Mouse (Mus musculus) embryonic facial prominence, embryonic 11.5 days (tissue): Measurements from ENCODE around the gene Hmgb1. TPM values are rescaled to one million over a fixed set of nuclear protein-coding genes. Genes with fewer than 3 reads are reported as not detected.
A peak's percentile ranks its signal among the peaks of the same experiment; 100 is the strongest.

Source experiments
- ATAC-seq: fragments of 200-750 bp; cut with Nextera tagmentation; replicated peaks from 2 replicates; pipeline ENCODE4 v1.8.0; 2017; ENCODE audit warnings: low read depth; ENCODE audit not compliant: insufficient number of reproducible peaks, low FRiP score, low TSS enrichment
- DNase-seq: peaks from one replicate; pipeline ENCODE4 v3.0.0-alpha.2; 2015; ENCODE audit warnings: low spot score
- H3K27ac ChIP-seq: fragments of 300-500 bp; sonication (generic); replicated peaks from 2 replicates; pipeline ENCODE4 v1.5.1; 2014; ENCODE audit warnings: mild to moderate bottlenecking, low read depth, low read length, control low read depth
- H3K27me3 ChIP-seq: fragments of 300-500 bp; sonication (generic); 2 replicates; pipeline ENCODE4 v1.6.1; 2014; ENCODE audit warnings: mild to moderate bottlenecking, low read length, moderate library complexity, mixed read lengths; ENCODE audit not compliant: control insufficient read depth, insufficient read depth
- H3K36me3 ChIP-seq: fragments of 300-500 bp; sonication (generic); replicated peaks from 2 replicates; pipeline ENCODE4 v1.6.1; 2014; ENCODE audit warnings: low read depth, mild to moderate bottlenecking, low read length, moderate library complexity, mixed read lengths; ENCODE audit not compliant: control insufficient read depth, insufficient read depth
- H3K4me1 ChIP-seq: fragments of 300-500 bp; sonication (generic); 2 replicates; pipeline ENCODE4 v1.6.1; 2014; ENCODE audit warnings: low read length, mixed read lengths; ENCODE audit not compliant: control insufficient read depth, insufficient read depth
- H3K4me2 ChIP-seq: fragments of 300-500 bp; sonication (generic); 2 replicates; pipeline ENCODE4 v1.6.1; 2014; ENCODE audit warnings: low read depth, mild to moderate bottlenecking, control low read depth, low read length, moderate library complexity
- H3K4me3 ChIP-seq: fragments of 300-500 bp; sonication (generic); 2 replicates; pipeline ENCODE4 v1.5.1; 2014; ENCODE audit warnings: low read depth, low read length, control low read depth
- H3K9ac ChIP-seq: fragments of 300-500 bp; sonication (generic); replicated peaks from 2 replicates; pipeline ENCODE4 v1.6.1; 2014; ENCODE audit warnings: mild to moderate bottlenecking, control low read depth, low read length
- H3K9me3 ChIP-seq: fragments of 300-500 bp; sonication (generic); replicated peaks from 2 replicates; pipeline ENCODE4 v1.6.1; 2016; ENCODE audit warnings: mild to moderate bottlenecking, low read length, inconsistent platforms, mixed read lengths; ENCODE audit not compliant: control insufficient read depth
- WGBS: fragments of 180-500 bp; shearing (Covaris S2); extraction: QIAGEN DNeasy Blood & Tissue Kit; methylation state at CpG from one replicate; pipeline ENCODE4 v1.1.7; 2014; 5-methylcytosine and 5-hydroxymethylcytosine counted together
- polyA plus RNA-seq: library from polyadenylated mRNA; unstranded; fragments of >200 nt; fragmentation: Nextera tagmentation; extraction: Ambion mirVana; gene quantifications from 2 replicates; pipeline ENCODE4 v1.2.1, GENCODE M21; 2014

The Hmgb1 gene
- polyA plus RNA-seq: 2,078 and 2,281 TPM in 2 replicates

DNA sequence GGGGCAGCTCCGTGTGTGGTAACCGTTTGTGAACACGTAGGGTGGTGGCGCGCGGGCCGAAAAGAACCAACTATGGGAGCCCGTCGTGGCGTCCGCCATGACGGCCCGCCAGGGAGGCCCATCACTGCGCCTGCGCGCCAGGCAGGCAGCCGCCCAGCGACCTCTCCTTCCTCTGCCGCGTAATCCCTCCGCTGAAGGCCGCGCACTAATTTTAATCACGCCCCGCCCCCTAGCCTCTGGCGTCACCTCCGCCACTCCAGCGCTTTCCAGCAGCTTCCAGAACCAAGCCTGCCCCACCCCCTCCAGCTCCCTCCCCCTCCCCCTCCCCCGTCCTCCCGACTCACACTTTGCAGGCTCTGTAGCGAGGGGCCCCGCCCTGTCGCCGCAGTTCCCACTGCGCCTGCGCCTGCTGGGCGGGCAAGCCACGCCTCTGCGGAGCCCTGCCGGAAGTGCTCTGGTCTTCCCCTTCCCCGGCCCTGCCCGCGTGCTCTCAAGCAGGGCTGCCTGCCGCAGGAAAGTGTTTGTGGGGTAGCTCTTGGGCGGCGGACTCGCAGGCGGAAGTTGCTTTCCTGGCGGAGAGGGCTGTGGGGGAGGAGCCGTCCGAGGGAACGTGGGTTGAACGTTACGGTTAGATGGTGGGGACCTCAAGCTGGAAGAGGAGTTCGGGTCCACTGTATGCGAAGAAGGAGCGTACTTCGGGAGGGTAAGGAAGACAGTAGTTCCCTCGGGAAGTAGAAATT is at the start of gene Hmgb1, which contains the start of gene Uspl1:
TSS of gene Hmgb1 (minus strand) at position 386 of the 740 bp plus-strand sequence.
TSS of gene Uspl1 (plus strand) at position 247 of the 740 bp plus-strand sequence.
- peak; percentile 99 for DNase-seq
- Histone ChIP-seq H3K9ac (peak within 1 kb of the TSS; percentile 84), H3K9me3 (no peaks in the 10 kb centered on the region), H3K27ac (peak within 1 kb of the TSS; percentile 66), H3K4me3 (peak within 1 kb of the TSS; percentile 79), H3K27me3 (no peaks in the 10 kb centered on the region), H3K36me3 (no peaks in the 10 kb centered on the region; the same call in 1 of the 2 replicates), H3K4me2 (peak within 1 kb of the TSS; percentile 56), H3K4me1 (no peaks in the 10 kb centered on the region)
- ATAC-seq: peak; percentile 96
- WGBS: under 1% methylated on average over 49 of the region's 59 CpGs

DNA sequence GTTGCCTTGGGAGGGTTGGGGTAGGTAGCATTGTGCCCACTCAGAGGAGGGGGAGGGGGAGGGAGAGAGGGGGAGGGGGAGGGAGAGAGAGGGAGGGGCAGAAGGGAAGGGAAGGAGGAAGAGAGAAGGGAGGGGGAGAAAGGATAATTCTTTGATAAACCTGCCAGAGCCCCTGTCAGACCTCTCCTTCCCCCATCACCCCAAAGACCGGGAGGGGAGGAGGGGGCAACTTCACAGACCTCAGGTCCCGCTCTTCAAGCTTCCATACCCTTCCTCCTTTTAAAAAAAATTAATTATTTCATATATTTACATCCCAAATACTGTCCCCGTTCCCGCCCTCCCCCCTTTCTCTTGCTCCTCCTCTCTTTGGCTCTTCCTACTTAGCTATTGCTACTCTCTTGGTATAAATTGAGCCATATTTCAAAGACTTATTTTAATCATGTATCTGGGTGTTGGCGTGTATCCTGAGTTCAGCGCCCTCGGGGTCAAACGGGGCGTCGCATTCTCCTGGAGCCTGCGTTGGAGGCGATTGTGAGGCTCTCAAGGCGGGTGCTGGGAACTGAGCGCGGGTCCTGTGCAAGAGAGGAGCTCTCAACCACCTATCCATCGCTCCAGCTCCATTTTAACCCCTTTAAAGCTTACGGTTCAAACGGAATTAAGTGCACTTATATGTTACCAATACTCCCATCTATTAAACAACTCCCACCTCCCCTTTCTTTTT is 45.5 kb upstream of the Hmgb1 start:
- no peaks in the 10 kb centered on the region for H3K27me3 ChIP-seq
- H3K36me3 ChIP-seq: no peaks in the 10 kb centered on the region
- ATAC-seq (0 out of 2 replicates have a peak, but pooled peaks have one; percentile 6), DNase-seq (no peak)
- H3K4me2 ChIP-seq: peak overlapping the region; percentile 39
- H3K9me3 ChIP-seq: no peaks in the 10 kb centered on the region
- H3K4me1 ChIP-seq: no peaks in the 10 kb centered on the region
- H3K27ac ChIP-seq: peak overlapping the region; percentile 80
- peak overlapping the region; percentile 64 for H3K9ac ChIP-seq
- WGBS: 70% methylated on average over 18 of the region's 18 CpGs
- peak overlapping the region; percentile 50 for H3K4me3 ChIP-seq

DNA sequence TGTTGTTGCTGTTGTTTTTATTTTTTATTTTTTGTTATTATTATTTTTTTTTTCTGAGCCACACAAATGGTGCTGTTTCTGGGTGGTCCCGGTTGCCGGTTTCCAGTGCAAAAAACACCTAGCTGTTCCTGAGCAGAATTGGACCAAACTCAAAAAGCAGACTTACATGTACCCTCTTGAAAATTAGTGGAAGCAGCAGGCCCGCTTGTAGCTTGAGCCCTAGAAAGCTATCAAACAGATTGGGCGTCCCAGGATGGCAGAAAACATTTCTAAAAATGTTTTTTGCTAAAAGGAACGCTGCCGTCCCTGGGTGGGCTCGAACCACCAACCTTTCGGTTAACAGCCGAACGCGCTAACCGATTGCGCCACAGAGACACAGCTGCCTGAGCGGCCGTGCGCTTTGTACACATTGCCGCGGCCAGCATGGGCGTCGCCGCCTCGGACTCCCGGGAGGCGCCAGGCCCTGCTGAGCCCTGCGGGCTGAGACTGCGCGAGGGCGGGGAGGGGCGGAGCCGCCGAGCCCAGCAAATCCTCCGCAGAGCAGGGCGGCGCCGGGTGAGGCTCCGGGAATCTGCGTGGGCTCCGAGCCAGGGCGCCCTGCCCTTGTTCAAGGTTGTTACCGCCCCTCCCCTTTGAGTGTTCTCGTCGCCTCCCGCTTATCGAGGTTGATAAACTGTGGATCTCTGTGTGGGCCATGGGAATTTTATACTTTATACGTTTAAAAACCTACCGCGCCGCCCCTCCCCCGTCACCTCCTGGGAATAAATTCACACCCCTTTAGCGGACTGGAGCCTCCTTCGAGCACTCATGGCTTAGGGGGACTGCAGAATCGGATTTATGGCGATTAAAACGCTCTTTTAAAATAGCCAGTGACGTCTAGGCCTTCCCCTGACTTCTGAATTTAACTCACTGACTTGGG is 44.7 kb upstream of the Hmgb1 start:
- 3% methylated on average over 54 of the region's 55 CpGs for WGBS
- no peaks in the 10 kb centered on the region for H3K36me3 ChIP-seq
- peak overlapping the region; percentile 64 for H3K9ac ChIP-seq
- no peaks in the 10 kb centered on the region for H3K27me3 ChIP-seq
- no peaks in the 10 kb centered on the region for H3K4me1 ChIP-seq
- DNase-seq (peak; percentile 97), ATAC-seq (peak; percentile 99)
- H3K9me3 ChIP-seq: no peaks in the 10 kb centered on the region
- peak overlapping the region; percentile 50 for H3K4me3 ChIP-seq
- peak overlapping the region; percentile 39 for H3K4me2 ChIP-seq
- peak overlapping the region; percentile 80 for H3K27ac ChIP-seq

DNA sequence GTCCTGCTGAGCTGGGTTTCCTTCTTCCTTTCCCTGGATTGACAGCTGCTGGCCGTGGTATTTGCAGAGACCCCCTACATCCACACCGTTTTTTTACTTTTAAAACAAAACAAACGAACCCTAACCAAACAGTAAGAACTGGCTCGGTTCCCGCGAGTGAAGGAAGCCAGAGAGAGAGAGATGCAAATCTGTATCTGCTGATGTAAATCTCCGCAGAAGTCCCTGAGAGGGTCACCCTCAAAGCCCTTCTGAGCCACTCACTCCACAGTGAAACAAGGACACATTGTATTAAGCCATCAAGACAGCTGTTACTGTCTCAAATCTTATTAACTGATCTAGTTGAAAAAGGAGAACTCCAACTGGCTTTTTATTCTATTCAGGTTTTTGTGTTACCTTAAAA is 40.4 kb upstream of the Hmgb1 start:
- H3K9ac ChIP-seq: no peak overlapping the region; the same call in 1 of the 2 replicates
- H3K27ac ChIP-seq: 0 out of 2 replicates have a peak overlapping the region, but pooled peaks have one; percentile 47
- no peaks in the 10 kb centered on the region for H3K27me3 ChIP-seq
- WGBS: 13% methylated on average over 7 of the region's 7 CpGs
- peak; percentile 35 for DNase-seq
- ATAC-seq: no peak
- H3K36me3 ChIP-seq: no peaks in the 10 kb centered on the region
- H3K4me1 ChIP-seq: no peaks in the 10 kb centered on the region
- H3K4me2 ChIP-seq: no peak overlapping the region; the same call in 1 of the 2 replicates
- H3K9me3 ChIP-seq: no peaks in the 10 kb centered on the region
- no peak overlapping the region for H3K4me3 ChIP-seq

DNA sequence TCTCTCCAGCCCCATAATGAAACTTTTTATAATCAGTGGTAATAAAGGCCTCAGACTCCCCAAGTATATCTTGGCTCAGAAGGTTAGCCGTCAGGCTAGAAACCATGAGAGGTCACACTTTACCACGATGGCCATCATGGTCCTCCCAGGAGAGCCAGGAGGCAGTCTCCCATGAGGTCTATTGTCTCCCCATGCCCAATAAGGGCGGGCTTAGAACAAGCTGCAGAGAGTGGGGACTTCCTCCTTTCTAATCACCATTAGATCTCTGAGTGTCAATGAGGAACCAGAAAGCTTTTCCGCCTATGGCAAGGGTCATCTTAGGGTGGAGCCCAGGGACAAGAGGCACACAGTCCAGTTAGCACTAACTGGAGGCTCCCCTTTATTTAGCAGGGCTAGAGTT is 37.1 kb upstream of the Hmgb1 start:
- H3K4me1 ChIP-seq: no peaks in the 10 kb centered on the region
- H3K36me3 ChIP-seq: no peaks in the 10 kb centered on the region; the same call in 1 of the 2 replicates
- WGBS: 93% methylated on average over 4 of the region's 4 CpGs
- no peak overlapping the region for H3K4me2 ChIP-seq
- H3K27me3 ChIP-seq: no peaks in the 10 kb centered on the region
- H3K27ac ChIP-seq: no peak overlapping the region
- ATAC-seq: no peak
- H3K4me3 ChIP-seq: no peak overlapping the region
- no peak overlapping the region for H3K9ac ChIP-seq
- no peaks in the 10 kb centered on the region for H3K9me3 ChIP-seq
- DNase-seq: no peak

DNA sequence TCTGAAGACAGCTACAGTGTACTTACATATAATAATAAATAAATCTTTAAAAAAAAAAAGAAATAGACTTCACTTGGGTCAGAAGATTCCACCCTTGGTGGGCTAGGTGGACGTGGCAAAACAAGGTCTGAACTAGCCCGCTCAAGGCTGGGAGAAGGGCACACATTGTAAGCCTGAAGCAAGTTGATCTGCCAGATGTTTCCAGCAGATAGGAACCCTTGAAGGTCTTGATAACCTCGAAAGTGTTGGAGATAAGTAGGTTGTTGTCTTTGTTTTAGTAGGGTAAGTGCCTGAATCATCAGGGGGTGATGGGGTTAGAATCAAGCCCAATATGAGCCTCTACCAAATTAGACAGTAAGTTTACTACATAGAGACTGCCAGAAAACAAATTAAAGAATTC is 35.2 kb upstream of the Hmgb1 start:
- peaks cover under 1% of the 10 kb centered on the region; the same call in 1 of the 2 replicates for H3K36me3 ChIP-seq
- H3K4me3 ChIP-seq: no peak overlapping the region
- H3K9ac ChIP-seq: no peak overlapping the region
- no peak overlapping the region for H3K4me2 ChIP-seq
- no peak for DNase-seq
- H3K27me3 ChIP-seq: no peaks in the 10 kb centered on the region
- no peaks in the 10 kb centered on the region for H3K9me3 ChIP-seq
- H3K4me1 ChIP-seq: no peaks in the 10 kb centered on the region
- no peak overlapping the region for H3K27ac ChIP-seq
- 82% methylated on average over 3 of the region's 3 CpGs for WGBS
- no peak for ATAC-seq

DNA sequence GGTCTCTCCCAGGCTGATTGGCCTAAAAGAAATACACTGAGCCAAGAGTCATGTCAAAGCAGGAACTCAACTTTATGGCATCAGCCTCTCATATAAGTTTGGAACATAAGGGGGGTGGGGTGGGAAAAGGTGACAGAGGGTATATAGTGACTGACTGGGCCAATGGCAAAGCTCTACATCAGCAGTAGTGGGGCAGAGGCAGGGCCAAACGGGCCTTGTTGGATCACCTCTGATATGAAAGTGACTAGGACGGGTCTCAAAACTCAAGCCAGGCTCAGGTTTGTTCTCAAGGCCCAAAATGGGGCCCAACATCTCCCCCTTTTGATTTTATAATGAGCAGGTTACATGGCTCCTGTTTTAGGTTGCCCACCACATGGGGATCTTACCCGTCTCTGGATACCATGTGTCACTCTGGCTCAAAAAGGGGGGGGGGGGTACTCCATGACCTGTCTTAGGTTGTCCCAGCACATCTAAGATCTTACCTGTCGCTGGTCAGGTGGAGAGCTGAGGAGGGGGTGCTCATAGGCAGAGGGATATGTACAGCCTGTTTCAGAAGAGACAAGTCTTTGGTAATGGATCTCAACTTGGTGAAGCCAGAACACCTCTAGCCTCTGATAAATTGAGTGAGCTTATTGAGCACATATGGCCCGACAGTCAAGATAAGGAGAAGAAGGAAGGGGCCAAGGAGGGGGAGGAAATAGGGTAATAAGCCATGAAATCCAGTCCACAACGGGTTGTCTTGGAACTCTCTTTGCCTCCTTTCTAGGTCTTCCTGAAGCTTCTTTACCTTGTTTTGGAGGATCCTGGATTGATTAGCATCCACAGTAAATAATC is 33.5 kb upstream of the Hmgb1 start:
- Histone ChIP-seq H3K27ac (no peak overlapping the region), H3K27me3 (no peaks in the 10 kb centered on the region), H3K4me1 (no peaks in the 10 kb centered on the region), H3K9ac (no peak overlapping the region), H3K9me3 (no peaks in the 10 kb centered on the region), H3K4me3 (no peak overlapping the region), H3K36me3 (peaks cover 6% of the 10 kb centered on the region), H3K4me2 (no peak overlapping the region)
- WGBS: 78% methylated on average over 6 of the region's 6 CpGs
- ATAC-seq (no peak), DNase-seq (no peak)
